Mouse (Mus musculus) embryonic fibroblast, embryonic 13.5 days (primary cell): ENCODE measurements at regions not wholly inside any gene's neighbourhood (a gene's known extent, or its start where the extent isn't known, plus 50 kb on each side); places are given as distances from the start of the nearest gene placed in this dataset.

Experiments used
- CTCF ChIP-seq: IDR thresholded peaks from 2 replicates; pipeline ENCODE4 v1.5.1; 2011; ENCODE audit warnings: mild to moderate bottlenecking, control low read depth, low read length, moderate library complexity, borderline replicate concordance; ENCODE audit not compliant: insufficient read depth
- POLR2A ChIP-seq: IDR thresholded peaks from 2 replicates; pipeline ENCODE4 v1.6.1; 2011; ENCODE audit warnings: low read depth, mild to moderate bottlenecking, control low read depth, low read length, moderate library complexity

GRCm38 (mm10) chr14:105955082-105955481, 58.5 kb upstream of the Spry2 start:
- TF ChIP-seq POLR2A = no peak
- no peak for TF ChIP-seq CTCF
